Mouse (Mus musculus) midbrain, embryonic 13.5 days (tissue): ENCODE data around the gene Rasgef1c. TPM values are rescaled to one million over a fixed set of nuclear protein-coding genes. Genes with fewer than 3 reads are reported as not detected.

Source experiments
- ATAC-seq: fragments of 200-750 bp; cut with Nextera tagmentation; 2 replicates; pipeline ENCODE4 v1.8.0; 2017; ENCODE audit warnings: mild to moderate bottlenecking, moderate TSS enrichment, moderate library complexity
- H3K27ac ChIP-seq: fragments of 300-500 bp; sonication (generic); 2 replicates; pipeline ENCODE4 v1.5.1; 2015; ENCODE audit warnings: inconsistent platforms, mild to moderate bottlenecking, moderate library complexity
- H3K27me3 ChIP-seq: fragments of 300-500 bp; sonication (generic); 2 replicates; pipeline ENCODE4 v1.6.1; 2015; ENCODE audit warnings: mild to moderate bottlenecking, inconsistent platforms
- H3K36me3 ChIP-seq: fragments of 300-500 bp; sonication (generic); 2 replicates; pipeline ENCODE4 v1.6.1; 2015; ENCODE audit warnings: mild to moderate bottlenecking, inconsistent platforms
- H3K4me1 ChIP-seq: fragments of 300-500 bp; sonication (generic); replicated peaks from 2 replicates; pipeline ENCODE4 v1.6.1; 2015; ENCODE audit warnings: inconsistent platforms
- H3K4me2 ChIP-seq: fragments of 300-500 bp; sonication (generic); replicated peaks from 2 replicates; pipeline ENCODE4 v1.6.1; 2015; ENCODE audit warnings: moderate library complexity, mild to moderate bottlenecking, inconsistent platforms
- H3K4me3 ChIP-seq: fragments of 300-500 bp; sonication (generic); replicated peaks from 2 replicates; pipeline ENCODE4 v1.5.1; 2015; ENCODE audit warnings: mild to moderate bottlenecking, inconsistent platforms
- H3K9ac ChIP-seq: fragments of 300-500 bp; sonication (generic); replicated peaks from 2 replicates; pipeline ENCODE4 v1.6.1; 2015; ENCODE audit warnings: mild to moderate bottlenecking, inconsistent platforms
- H3K9me3 ChIP-seq: fragments of 300-500 bp; sonication (generic); 2 replicates; pipeline ENCODE4 v1.6.1; 2016; ENCODE audit warnings: mild to moderate bottlenecking, inconsistent platforms
- WGBS: fragments of 180-500 bp; shearing (Covaris S2); methylation state at CpG from one replicate; pipeline ENCODE4 v1.1.7; 2015; 5-methylcytosine and 5-hydroxymethylcytosine counted together
- polyA plus RNA-seq: library from polyadenylated mRNA; unstranded; fragments of >200 nt; fragmentation: Nextera tagmentation; extraction: Ambion mirVana; gene quantifications from 2 replicates; pipeline ENCODE4 v1.2.1, GENCODE M21; 2015

Gene Rasgef1c
- polyA plus RNA-seq, 1 experiment from 2014 or later: 8.2 TPM

- H3K4me2 ChIP-seq: no peak overlapping the region
- H3K4me1 ChIP-seq: peaks cover 4% of the 10 kb centered on the region
- no peak overlapping the region for H3K27ac ChIP-seq
- peaks cover 6% of the 10 kb centered on the region; the same call in 1 of the 2 replicates for H3K36me3 ChIP-seq
- no peak for ATAC-seq
- H3K27me3 ChIP-seq: no peaks in the 10 kb centered on the region
- H3K9ac ChIP-seq: no peak overlapping the region
- no peak overlapping the region for H3K4me3 ChIP-seq
- no peaks in the 10 kb centered on the region for H3K9me3 ChIP-seq
- WGBS: 94% methylated on average over 5 of the region's 5 CpGs
Measured at GRCm38 (mm10) chr11:49891993-49892392, 9.6 kb upstream of the Rasgef1c start.

DNA sequence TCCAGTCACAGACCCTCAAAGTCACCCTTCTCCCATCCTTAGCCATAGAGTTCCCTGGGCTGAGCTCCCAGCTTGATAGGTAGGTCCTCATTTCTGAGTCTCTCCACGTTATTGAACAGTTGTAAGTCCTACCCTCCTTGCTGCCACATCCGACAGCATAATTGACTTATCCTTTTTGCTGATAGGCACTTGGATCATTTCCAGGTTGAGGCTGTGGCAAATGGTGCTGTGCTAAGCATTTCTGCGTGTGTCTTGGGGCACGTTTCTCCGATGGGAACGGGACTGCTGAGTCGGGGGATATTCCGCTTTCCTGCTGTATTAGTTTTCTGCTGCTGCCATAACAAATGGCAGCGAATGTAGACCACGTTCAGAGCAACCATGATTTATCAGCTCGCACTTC lies 7.8 kb upstream of the Rasgef1c start:
- no peaks in the 10 kb centered on the region for H3K4me1 ChIP-seq
- no peak overlapping the region for H3K4me3 ChIP-seq
- WGBS: 82% methylated on average over 11 of the region's 11 CpGs
- ATAC-seq: no peak
- H3K36me3 ChIP-seq: peaks cover 4% of the 10 kb centered on the region; the same call in 1 of the 2 replicates
- H3K27me3 ChIP-seq: no peaks in the 10 kb centered on the region
- no peak overlapping the region for H3K27ac ChIP-seq
- H3K4me2 ChIP-seq: no peak overlapping the region
- no peaks in the 10 kb centered on the region for H3K9me3 ChIP-seq
- H3K9ac ChIP-seq: no peak overlapping the region

GRCm38 (mm10) chr11:49895966-49896590 lies 5.6 kb upstream of the Rasgef1c start:
- WGBS: 59% methylated on average over 6 of the region's 6 CpGs
- no peak for ATAC-seq
- no peak overlapping the region for H3K9ac ChIP-seq
- H3K36me3 ChIP-seq: no peaks in the 10 kb centered on the region
- H3K4me1 ChIP-seq: no peaks in the 10 kb centered on the region
- H3K9me3 ChIP-seq: no peaks in the 10 kb centered on the region
- H3K4me2 ChIP-seq: no peak overlapping the region
- H3K27me3 ChIP-seq: peaks cover 18% of the 10 kb centered on the region
- H3K4me3 ChIP-seq: no peak overlapping the region
- no peak overlapping the region for H3K27ac ChIP-seq

DNA sequence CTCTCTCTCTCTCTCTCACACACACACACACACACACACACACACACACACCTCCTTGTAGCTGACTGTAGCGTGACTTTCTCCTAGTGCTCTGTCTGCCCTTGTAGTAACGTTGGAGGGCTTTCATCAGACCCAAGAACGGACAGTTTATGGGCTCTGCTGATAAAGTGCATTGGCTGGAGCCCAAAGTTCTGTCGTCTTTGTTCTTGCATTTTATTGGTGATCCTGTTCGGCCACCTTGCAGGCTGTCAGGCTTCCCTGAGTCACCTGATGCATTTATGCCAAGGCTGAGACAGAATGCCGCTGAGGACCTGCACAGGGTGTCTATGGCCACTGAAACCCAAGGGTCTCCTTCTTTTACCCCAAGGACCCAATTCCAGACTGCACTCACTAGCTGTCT lies 1.6 kb upstream of the Rasgef1c start:
- Histone ChIP-seq H3K27ac (no peak overlapping the region), H3K27me3 (peaks cover 34% of the 10 kb centered on the region), H3K4me2 (no peak overlapping the region), H3K9ac (no peak overlapping the region), H3K9me3 (no peaks in the 10 kb centered on the region), H3K4me3 (no peak overlapping the region), H3K36me3 (no peaks in the 10 kb centered on the region), H3K4me1 (peaks cover 12% of the 10 kb centered on the region)
- 83% methylated on average over 6 of the region's 6 CpGs for WGBS
- no peak for ATAC-seq

DNA sequence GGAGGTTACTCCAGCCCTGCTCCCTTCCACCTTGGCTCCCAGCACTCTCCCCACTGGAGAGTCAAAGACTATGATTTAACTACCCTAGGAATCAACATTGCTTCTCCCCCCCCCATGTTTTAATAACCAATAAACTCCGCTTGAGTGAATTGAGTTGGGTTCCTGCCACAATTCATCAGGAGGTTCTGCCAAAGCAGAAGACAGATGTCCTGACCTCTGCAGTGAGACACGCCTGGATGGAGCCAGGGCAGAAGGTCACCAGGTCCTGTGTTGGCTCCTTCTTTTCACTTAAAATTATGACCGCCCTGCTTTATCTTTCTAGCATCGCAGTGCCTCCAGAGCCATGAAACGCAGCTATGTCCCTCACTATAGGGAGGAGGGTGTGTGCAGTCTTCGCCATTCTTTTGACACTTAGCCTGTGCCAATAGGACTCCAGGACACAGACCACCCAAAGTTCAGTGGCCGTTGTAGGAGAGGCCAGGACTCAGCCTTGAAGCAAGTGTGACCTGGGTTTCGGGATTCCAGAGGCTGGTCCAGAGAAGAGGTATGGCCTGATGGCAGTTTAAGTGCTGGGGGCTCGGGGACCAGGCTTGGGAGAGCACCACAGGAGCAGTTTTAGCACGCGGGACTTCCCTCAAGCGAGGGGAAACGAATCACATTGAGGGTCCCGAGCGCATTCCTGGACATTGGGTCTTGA lies 525 bp upstream of the Rasgef1c start:
- H3K4me2 ChIP-seq: peak overlapping the region; percentile 91
- H3K27me3 ChIP-seq: peaks cover 34% of the 10 kb centered on the region
- H3K4me1 ChIP-seq: peaks cover 12% of the 10 kb centered on the region
- H3K36me3 ChIP-seq: no peaks in the 10 kb centered on the region
- peak overlapping the region; percentile 82; the same call in 1 of the 2 replicates for H3K9ac ChIP-seq
- no peaks in the 10 kb centered on the region for H3K9me3 ChIP-seq
- peak overlapping the region; percentile 76 for H3K4me3 ChIP-seq
- ATAC-seq: peak; percentile 52
- 31% methylated on average over 15 of the region's 15 CpGs for whole genome bisulfite sequencing
- no peak overlapping the region for H3K27ac ChIP-seq

DNA sequence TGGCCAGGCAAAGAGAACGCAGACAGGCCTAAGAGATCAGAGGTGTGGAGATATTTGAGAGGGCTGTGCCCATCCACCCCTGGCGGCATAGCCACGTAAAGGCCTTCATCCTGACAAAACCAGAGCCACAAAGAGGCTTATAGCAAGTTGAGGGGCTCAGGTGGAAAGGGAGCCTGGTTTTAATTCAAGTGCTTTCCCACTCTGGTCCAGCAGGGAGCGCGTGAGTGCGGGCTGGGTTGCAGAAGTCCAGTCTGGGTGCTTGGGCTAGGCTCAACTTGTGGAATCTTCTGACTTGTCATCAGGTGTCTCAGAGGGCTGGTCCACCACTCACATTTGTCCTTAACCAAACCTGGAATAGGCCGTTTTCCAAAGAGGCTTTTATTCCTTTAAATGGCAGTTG lies 1.7 kb downstream of the Rasgef1c start:
- ATAC-seq: no peak; the same call in 1 of the 2 replicates
- Histone ChIP-seq H3K9ac (no peak overlapping the region), H3K4me3 (no peak overlapping the region), H3K36me3 (no peaks in the 10 kb centered on the region), H3K27ac (no peak overlapping the region), H3K9me3 (no peaks in the 10 kb centered on the region), H3K4me2 (no peak overlapping the region), H3K27me3 (peaks cover 34% of the 10 kb centered on the region), H3K4me1 (peaks cover 12% of the 10 kb centered on the region)
- 17% methylated on average over 7 of the region's 7 CpGs for WGBS

- ATAC-seq: no peak
- Histone ChIP-seq H3K27me3 (no peaks in the 10 kb centered on the region), H3K9ac (no peak overlapping the region), H3K27ac (no peak overlapping the region), H3K9me3 (no peaks in the 10 kb centered on the region), H3K4me3 (no peak overlapping the region), H3K4me2 (no peak overlapping the region), H3K4me1 (peaks cover 10% of the 10 kb centered on the region), H3K36me3 (no peaks in the 10 kb centered on the region)
- WGBS: 54% methylated on average over 15 of the region's 15 CpGs
Measured at GRCm38 (mm10) chr11:49918521-49919180, 17.0 kb downstream of the Rasgef1c start.

DNA sequence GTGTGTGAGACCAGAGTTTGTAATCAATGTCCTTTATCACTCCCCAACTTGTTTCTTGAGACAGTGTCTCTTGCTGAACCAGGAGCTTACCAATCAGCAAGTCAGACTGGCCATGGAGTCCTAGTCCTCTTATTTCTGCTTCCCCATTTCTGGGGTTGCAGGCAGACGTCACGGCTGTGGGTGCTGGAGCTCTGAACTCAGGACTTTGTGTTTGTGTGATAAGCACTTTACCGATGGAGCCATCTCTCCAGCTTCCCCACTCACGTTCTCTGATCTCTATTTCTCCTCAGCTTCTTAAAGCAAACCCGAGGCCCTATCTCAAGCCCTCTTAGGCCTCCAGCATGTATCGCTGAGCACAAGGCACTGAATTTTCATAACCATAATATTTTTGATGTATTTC lies 17.7 kb downstream of the Rasgef1c start:
- no peaks in the 10 kb centered on the region for H3K27me3 ChIP-seq
- H3K9ac ChIP-seq: no peak overlapping the region
- no peaks in the 10 kb centered on the region for H3K36me3 ChIP-seq
- H3K4me3 ChIP-seq: no peak overlapping the region
- WGBS: 91% methylated on average over 6 of the region's 6 CpGs
- H3K27ac ChIP-seq: no peak overlapping the region
- no peaks in the 10 kb centered on the region for H3K9me3 ChIP-seq
- H3K4me1 ChIP-seq: peaks cover 10% of the 10 kb centered on the region
- ATAC-seq: no peak
- no peak overlapping the region for H3K4me2 ChIP-seq

DNA sequence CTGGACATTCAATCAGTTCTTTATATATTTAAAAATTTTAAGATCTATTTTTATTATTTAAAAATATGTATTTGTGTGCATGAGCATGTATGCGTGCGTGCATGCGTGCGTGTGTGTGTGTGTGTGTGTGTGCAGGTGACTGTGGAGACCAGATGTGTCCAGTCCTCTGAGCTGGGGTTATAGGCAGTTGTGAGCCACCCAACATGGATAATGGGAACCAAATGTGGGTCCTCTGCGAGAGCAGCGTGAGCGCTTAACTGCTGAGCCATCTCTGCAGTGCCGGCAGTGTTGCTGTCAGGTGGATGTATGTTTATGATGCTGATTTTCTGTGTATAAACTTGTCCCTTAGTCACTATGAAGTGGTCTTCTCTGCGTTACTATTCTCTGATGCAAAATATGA lies 21.9 kb downstream of the Rasgef1c start:
- H3K4me3 ChIP-seq: no peak overlapping the region
- 91% methylated on average over 9 of the region's 9 CpGs for WGBS
- H3K36me3 ChIP-seq: no peaks in the 10 kb centered on the region
- no peak for ATAC-seq
- no peak overlapping the region for H3K4me2 ChIP-seq
- H3K9me3 ChIP-seq: no peaks in the 10 kb centered on the region
- no peak overlapping the region for H3K9ac ChIP-seq
- H3K27me3 ChIP-seq: no peaks in the 10 kb centered on the region
- no peak overlapping the region for H3K27ac ChIP-seq
- peaks cover 17% of the 10 kb centered on the region for H3K4me1 ChIP-seq

DNA sequence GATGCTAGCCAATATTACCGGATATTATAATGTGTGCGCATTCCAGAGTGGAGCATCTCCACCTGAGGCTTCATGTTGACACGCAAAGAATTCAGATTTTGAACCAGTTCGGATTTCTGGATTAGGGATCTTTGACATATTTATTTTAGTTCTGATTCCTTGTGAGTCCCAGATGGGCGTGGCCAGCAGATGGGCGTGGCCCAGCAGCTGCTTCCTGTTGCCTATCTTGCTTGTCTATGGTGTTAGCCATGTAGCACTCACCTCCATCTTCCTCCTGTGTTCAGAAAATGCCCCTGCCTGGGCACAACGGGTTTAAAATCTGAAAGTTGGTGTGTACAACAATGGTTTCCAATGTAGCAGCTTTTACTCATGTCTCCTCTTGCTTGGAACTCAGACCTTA lies 24.5 kb downstream of the Rasgef1c start:
- ATAC-seq: no peak
- Histone ChIP-seq H3K27ac (no peak overlapping the region), H3K4me3 (no peak overlapping the region), H3K4me1 (peaks cover 16% of the 10 kb centered on the region), H3K4me2 (no peak overlapping the region), H3K27me3 (no peaks in the 10 kb centered on the region), H3K9me3 (no peaks in the 10 kb centered on the region), H3K36me3 (no peaks in the 10 kb centered on the region), H3K9ac (no peak overlapping the region)
- 83% methylated on average over 7 of the region's 7 CpGs for WGBS

DNA sequence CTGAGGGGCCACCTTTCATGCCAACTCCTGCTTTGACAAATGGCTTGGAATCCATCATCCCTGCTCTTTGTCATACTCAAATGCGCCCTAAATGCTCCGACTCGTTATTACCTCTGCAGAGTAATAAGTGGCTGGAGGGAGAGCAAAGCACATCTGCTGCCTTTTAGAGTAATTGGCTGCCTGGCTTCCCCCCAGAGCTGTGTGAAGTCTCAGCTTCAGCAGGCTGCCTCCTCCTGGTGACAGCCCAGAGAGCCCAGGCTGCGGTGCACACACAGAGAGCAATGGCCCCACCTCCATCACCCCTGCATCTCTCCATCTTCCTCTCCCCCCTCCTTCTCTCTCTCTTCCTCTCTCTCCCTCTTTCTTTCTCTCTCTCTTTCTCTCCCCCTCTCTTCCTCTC lies 25.5 kb downstream of the Rasgef1c start:
- Histone ChIP-seq H3K4me3 (no peak overlapping the region), H3K4me2 (0 out of 2 replicates have a peak overlapping the region, but pooled peaks have one; percentile 7), H3K27ac (peak overlapping the region; percentile 55), H3K9ac (no peak overlapping the region), H3K9me3 (no peaks in the 10 kb centered on the region), H3K4me1 (peaks cover 26% of the 10 kb centered on the region), H3K36me3 (no peaks in the 10 kb centered on the region), H3K27me3 (no peaks in the 10 kb centered on the region)
- peak; percentile 80 for ATAC-seq
- WGBS: 38% methylated on average over 4 of the region's 4 CpGs

- ATAC-seq: peak; percentile 47; the same call in 1 of the 2 replicates
- no peak overlapping the region for H3K9ac ChIP-seq
Measured at GRCm38 (mm10) chr11:49927670-49928069, 26.0 kb downstream of the Rasgef1c start.

More at GRCm38 (mm10) chr11:49927670-49928069, 26.0 kb downstream of the Rasgef1c start:
- Histone ChIP-seq H3K36me3 (no peaks in the 10 kb centered on the region), H3K27me3 (no peaks in the 10 kb centered on the region), H3K27ac (peak overlapping the region; percentile 55), H3K4me1 (peaks cover 31% of the 10 kb centered on the region), H3K4me3 (no peak overlapping the region), H3K4me2 (no peak overlapping the region), H3K9me3 (no peaks in the 10 kb centered on the region)
- 67% methylated on average over 6 of the region's 6 CpGs for WGBS
